Mouse (Mus musculus) right cerebral cortex, postnatal 4 days (tissue): ENCODE measurements around the gene St7.

Experiments
- DNase-seq: peaks from one replicate; pipeline ENCODE4 v3.0.0-alpha.2; 2022

St7 gene

DNA sequence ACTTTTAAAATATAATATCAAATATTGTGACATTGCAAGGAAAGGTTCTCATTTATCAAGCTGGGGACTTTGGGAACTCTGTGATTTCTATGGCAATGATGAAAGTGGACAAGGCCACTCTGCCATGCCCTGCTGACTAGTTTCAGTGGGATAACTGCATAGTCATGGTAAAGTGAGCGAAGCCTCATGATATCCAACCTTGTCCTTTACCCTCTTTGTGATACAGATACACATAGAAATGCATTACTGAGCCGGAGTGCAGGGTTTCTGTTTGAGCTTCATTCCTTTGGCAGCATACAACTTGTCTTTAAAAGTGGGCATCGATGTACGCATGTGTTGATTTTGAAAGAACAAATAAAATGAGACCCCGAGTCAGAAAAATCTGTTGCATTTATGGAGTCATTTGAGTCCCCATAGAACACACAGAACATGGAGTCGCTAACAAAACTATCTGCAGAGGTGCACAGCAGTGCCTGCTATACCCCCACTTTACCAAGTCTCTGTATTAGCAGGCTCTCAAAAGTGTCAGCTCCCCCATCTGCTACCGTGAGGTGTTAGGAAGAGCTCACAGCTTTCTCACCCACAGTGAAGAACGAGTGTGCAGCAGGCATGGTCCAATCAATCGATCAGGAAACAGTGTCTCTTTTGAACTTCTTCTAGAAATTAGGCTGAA, 77.4 kb downstream of the St7 start:
- DNase-seq, result no peak

GRCm38 (mm10) chr6:17770645-17771345, 78.1 kb downstream of the St7 start:
- no peak for DNase-seq

DNA sequence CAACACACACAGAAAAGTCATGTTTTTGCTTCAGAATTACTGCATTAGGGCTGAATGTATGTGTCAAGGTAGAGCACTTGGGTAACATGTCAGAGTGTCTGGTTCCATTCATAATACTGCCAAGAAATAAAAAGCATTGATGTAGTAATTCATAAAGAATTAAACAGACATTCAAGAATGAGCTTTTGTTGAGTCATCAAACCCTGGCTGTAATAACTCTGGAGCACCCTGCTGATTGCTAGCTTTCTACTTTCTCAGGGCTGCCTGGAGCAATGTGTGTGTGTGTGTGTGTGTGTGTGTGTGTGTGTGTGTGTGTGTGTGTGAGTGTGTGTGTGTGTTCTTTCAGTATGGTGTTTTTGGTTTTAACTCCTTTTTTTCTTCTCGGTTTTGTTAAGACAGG, 78.7 kb downstream of the St7 start:
- DNase-seq, result no peak

DNA sequence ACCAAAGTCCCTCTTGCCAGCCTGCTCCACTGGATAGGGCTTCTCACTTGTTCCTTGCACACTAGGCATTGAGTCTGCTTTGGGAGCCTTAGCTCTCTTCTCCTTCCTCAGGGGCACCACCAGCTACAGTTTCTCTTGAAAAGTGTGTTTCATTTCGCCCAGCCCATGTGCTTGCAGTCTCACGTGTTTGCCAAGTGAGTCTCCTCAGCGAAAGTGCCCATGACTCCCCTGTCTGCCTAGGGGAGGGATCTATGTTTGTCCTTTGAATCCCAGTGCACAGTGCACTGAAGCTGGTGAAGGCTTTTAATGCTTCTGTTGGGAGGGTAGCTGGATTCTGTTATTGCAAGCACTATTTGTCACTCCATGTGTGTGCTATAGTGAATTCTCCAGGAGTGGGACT, 79.8 kb downstream of the St7 start:
- DNase-seq, result no peak

DNA sequence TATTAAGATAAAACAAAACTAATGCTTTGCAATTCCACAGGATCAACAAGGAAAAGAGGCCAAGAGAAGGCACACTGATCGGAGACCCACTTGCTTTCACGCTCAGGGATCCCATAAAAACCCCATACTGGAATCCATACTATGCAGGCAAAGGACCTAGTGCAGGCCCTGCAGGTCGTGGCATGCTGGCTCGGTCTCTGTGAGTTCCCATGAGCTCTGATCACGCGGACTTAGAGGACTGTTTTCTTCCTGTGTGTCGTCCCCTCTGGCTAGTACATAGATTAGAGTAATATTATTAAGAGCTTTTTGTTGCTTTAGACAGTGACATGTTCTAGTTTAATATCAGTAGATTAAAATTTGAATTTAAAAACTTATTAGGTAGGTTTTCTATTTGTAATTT, 83.3 kb downstream of the St7 start:
- DNase-seq, result no peak

- no peak for DNase-seq
Observed at GRCm38 (mm10) chr6:17777018-17777799, 84.5 kb downstream of the St7 start.

- DNase-seq, result no peak
Observed at GRCm38 (mm10) chr6:17778648-17779202, 86.0 kb downstream of the St7 start.

DNA sequence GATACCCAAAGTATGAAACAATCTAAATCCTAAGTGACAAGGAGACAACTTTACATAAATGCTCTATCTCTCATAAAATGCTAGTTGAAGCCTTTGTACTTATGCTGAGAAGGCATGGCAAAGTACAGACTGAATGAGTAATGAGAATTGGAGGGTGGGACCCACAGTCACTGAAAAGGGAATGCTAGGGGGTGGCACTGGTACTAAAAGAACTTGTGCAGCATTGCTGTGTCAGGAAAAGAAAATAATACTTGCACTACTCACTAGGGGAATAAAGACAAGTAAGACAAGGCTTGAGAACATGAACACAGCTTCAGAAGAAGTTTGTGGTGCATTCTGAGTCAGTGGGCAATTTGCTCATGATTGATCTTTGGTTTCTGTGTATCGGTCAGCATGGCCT, 90.8 kb downstream of the St7 start:
- no peak for DNase-seq

DNA sequence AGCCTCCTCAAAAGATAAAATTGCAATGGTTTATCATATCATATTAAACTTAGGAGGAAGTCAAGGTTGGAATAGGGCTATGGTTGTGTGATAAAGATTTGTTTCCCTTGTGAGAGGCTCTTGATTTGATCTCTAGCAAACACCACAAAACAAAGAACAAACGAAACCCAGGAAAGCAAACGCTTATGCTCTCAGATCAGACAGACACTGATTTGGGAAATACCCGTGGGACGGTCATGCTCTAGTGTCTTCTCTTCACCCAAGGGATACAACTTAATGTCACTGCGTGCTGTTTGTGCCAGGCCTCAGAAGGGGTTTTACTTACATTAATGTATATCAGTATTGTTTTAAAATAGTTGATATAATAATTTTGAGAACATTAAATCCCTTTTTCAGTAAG, 91.8 kb downstream of the St7 start:
- DNase-seq, result no peak

DNA sequence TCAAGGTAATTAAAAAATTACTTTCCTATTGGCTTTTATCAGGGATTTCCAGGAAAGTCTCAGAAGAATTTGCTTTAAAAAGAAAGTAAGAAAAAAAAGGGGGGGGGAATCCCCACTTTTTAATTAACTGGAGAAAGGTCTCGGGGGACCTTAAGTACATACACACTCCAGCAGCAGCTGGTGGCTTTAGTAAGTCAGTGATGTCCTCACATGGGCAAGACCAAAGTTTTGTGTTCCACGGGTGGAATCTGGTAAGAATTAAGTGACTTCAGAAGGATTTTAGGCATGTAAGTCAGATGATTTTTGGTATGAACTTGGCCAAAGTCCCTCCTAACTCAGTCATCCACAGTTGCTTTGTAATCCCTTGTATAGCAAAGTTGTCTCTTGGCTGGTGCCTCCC, 92.5 kb downstream of the St7 start:
- DNase-seq, result no peak

- no peak for DNase-seq
Observed at GRCm38 (mm10) chr6:17787810-17788209, 95.1 kb downstream of the St7 start.

DNA sequence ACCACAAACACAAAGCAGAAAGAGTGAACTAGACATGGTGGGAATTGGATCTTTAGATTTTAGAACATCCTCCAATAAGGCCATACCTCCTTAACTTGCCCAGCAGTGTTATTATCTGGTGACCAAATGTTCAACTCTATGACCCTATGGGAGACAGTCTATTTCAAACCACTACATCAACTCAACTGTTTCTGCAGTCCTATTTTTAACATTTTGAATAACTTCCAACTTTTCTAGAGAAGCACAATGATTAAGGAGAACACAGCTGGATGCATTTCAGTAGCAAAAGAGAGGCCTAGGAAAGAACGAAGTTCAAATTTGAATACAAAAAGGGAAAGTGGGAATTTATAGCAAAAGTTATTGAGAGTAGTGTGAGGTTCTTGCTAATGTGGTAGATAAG, 97.5 kb downstream of the St7 start:
- no peak for DNase-seq

- no peak for DNase-seq
Observed at GRCm38 (mm10) chr6:17793471-17793870, 100.7 kb downstream of the St7 start.

GRCm38 (mm10) chr6:17797271-17797713, 104.6 kb downstream of the St7 start:
- no peak for DNase-seq

GRCm38 (mm10) chr6:17800694-17801093, 108.0 kb downstream of the St7 start:
- DNase-seq, result no peak

GRCm38 (mm10) chr6:17804468-17804867, 111.7 kb downstream of the St7 start:
- DNase-seq, result no peak

GRCm38 (mm10) chr6:17806569-17806968, 113.8 kb downstream of the St7 start:
- no peak for DNase-seq

GRCm38 (mm10) chr6:17811063-17811462, 118.3 kb downstream of the St7 start:
- DNase-seq, result no peak

DNA sequence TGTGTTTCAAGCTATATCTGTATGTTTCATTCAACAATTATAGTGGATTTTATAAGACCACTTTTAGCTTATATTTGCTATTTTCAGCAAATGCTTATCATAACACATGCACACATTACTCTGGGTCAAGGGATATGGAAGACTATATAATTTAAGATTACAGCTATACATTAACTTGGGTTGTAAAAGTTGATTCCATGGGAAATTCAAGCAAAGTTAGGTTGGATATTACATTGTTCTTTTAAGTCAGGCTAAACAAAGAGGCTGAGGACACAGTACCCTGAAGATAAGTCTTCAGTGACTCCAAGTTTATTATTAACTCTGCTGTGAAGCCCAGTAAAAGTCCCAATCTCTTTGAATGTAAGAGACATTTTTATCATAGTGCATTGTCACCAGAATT, 118.8 kb downstream of the St7 start:
- DNase-seq, result no peak

DNA sequence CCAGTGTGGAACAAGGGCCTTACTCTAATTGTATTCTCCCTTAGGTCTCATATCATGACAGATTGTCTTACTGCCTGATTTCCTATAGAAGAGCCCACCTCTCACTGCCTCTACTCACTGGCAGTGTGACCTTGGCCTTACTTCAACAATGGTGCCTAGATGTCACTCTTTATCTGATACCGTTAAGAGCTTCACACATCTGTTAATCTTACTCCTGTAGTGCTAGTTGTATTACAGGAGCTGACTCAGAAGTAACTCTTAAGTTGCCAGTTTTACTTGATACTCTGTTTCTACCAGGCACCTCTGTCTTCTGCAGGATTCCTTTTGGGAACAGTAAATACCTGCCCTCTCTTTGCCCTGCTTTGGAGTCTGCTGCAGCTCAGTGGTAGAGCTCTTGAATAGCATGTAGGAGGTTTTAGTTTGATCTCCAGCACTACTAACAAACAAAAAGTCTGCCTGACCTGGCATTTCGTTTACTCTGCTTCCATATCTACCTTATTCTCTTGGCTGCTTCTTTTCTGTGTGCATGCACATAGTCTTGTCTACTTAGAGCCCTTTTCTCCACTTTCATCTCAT, 121.4 kb downstream of the St7 start:
- no peak for DNase-seq

DNA sequence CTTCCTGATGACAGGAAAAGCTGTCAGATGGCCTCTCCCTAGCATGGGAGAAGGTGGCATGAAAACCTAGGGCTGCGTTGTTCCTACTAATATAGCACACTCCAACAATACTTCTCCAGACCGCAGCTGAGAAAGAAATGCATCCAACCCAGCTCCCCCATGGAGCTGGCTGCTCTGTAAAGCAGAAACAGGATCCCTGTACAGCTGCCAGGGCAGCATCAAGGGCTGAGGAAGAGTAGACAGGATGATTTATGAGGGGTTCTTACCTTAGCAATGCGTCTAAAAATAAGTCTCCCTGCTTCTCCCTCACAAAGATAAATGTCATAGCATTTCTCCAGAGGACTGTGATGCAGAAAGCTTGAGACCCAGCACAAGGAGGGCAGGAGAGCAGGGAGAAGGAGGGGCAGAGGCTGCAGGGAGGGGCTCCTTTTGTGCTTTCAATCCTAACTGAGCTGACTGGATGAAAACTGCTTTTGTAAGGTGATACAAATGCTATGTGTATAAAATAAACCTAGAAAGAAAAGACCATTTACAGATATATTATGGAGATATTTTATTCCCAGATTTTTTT, 124.2 kb downstream of the St7 start:
- DNase-seq, result no peak

GRCm38 (mm10) chr6:17823614-17824013, 130.9 kb downstream of the St7 start:
- no peak for DNase-seq

DNA sequence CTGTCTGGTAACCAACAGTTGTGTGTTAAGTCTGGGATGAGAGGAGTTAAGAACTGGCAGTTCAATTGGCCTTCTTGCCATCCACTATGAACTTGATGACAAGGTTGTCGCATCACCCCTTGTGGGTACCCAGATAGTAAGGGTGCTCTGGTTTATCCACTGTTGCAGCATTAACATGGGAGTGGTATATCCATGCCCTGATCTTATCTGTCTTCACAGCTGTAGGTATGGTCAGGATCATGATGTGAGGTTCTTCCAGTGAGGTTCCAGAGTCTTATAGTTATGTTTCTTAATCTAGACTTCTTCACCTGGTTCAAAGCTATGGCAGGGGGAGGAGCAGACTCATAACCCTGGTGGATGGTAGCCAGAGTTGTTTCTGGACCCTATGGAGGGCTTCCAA, 132.0 kb downstream of the St7 start:
- no peak for DNase-seq
